Mouse (Mus musculus): ENCODE results near the gene Gm29735.
"Not testable (repeated sequence)": the region's sequence is repeated elsewhere in the genome, so short reads cannot be mapped to it uniquely, and the experiment has no call there.

Gene Gm29735

GRCm38 (mm10) chr7:142157013-142157412 is at the start of gene Gm29735:
Gm29735 (minus strand) TSS chr7:142157113.
- not testable (repeated sequence) for DNase-seq (ENCODE audit: low spot score)

- no peak for DNase-seq (ENCODE audit: low spot score)
Measured at GRCm38 (mm10) chr7:142205488-142205887, 48.6 kb upstream of the Gm29735 start.

GRCm38 (mm10) chr7:142201064-142201463 is 44.2 kb upstream of the Gm29735 start, which contains the start of gene Krtap5-3:
Krtap5-3 (plus strand) TSS chr7:142201364.
- no peak for DNase-seq (ENCODE audit: low spot score)

GRCm38 (mm10) chr7:142198748-142199147 is 41.8 kb upstream of the Gm29735 start:
- DNase-seq (ENCODE audit: low spot score): no peak

GRCm38 (mm10) chr7:142190289-142190688 is 33.4 kb upstream of the Gm29735 start, which contains the start of gene Gm10153:
Gm10153 (minus strand) TSS chr7:142190389.
- DNase-seq (ENCODE audit: low spot score): no peak

- DNase-seq (ENCODE audit: low spot score): no peak
Measured at GRCm38 (mm10) chr7:142188156-142188555, 31.2 kb upstream of the Gm29735 start.

GRCm38 (mm10) chr7:142181021-142181420 is 24.1 kb upstream of the Gm29735 start:
- no peak for DNase-seq (ENCODE audit: low spot score)

- no peak for DNase-seq (ENCODE audit: low spot score)
Measured at GRCm38 (mm10) chr7:142178685-142179084, 21.8 kb upstream of the Gm29735 start.

GRCm38 (mm10) chr7:142175905-142176304 is 19.0 kb upstream of the Gm29735 start, which contains the start of gene Krtap5-2:
Krtap5-2 (minus strand) TSS chr7:142176005.
- DNase-seq (ENCODE audit: low spot score): not testable (repeated sequence)

- no peak for DNase-seq (ENCODE audit: low spot score)
Measured at GRCm38 (mm10) chr7:142169836-142170235, 12.9 kb upstream of the Gm29735 start.

GRCm38 (mm10) chr7:142165639-142166038 is 8.7 kb upstream of the Gm29735 start, which contains the start of gene Gm4553:
Gm4553 (minus strand) TSS chr7:142165739.
- DNase-seq (ENCODE audit: low spot score): not testable (repeated sequence)

GRCm38 (mm10) chr7:142159366-142159765 is 2.5 kb upstream of the Gm29735 start:
- DNase-seq (ENCODE audit: low spot score): no peak

- DNase-seq (ENCODE audit: low spot score): no peak
Measured at GRCm38 (mm10) chr7:142155308-142155707, 1.6 kb downstream of the Gm29735 start.

- no peak for DNase-seq (ENCODE audit: low spot score)
Measured at GRCm38 (mm10) chr7:142152191-142152590, 4.7 kb downstream of the Gm29735 start.

GRCm38 (mm10) chr7:142148633-142149032 is 8.3 kb downstream of the Gm29735 start:
- no peak for DNase-seq (ENCODE audit: low spot score)

GRCm38 (mm10) chr7:142146033-142146432 is 10.9 kb downstream of the Gm29735 start:
- no peak for DNase-seq (ENCODE audit: low spot score)

GRCm38 (mm10) chr7:142145413-142145940 is 11.4 kb downstream of the Gm29735 start:
- DNase-seq (ENCODE audit: low spot score): no peak

- no peak for DNase-seq (ENCODE audit: low spot score)
Measured at GRCm38 (mm10) chr7:142144507-142144906, 12.4 kb downstream of the Gm29735 start, which contains the start of gene Gm45337. Gm45337 (minus strand) TSS chr7:142144607.

- DNase-seq (ENCODE audit: low spot score): not testable (repeated sequence)
Measured at GRCm38 (mm10) chr7:142143506-142144010, 13.4 kb downstream of the Gm29735 start.

- DNase-seq (ENCODE audit: low spot score): no peak
Measured at GRCm38 (mm10) chr7:142140696-142141095, 16.2 kb downstream of the Gm29735 start.

- DNase-seq (ENCODE audit: low spot score): not testable (repeated sequence)
Measured at GRCm38 (mm10) chr7:142135934-142136333, 21.0 kb downstream of the Gm29735 start, which contains the start of gene Gm39115. Gm39115 (minus strand) TSS chr7:142136034.

GRCm38 (mm10) chr7:142134206-142134995 is 22.5 kb downstream of the Gm29735 start:
- no peak for DNase-seq (ENCODE audit: low spot score)

GRCm38 (mm10) chr7:142128843-142129242 is 28.1 kb downstream of the Gm29735 start:
- DNase-seq (ENCODE audit: low spot score): no peak
